Mouse (Mus musculus): ENCODE results near the gene Tmem237. TPM values are rescaled to one million over a fixed set of nuclear protein-coding genes. Genes with fewer than 3 reads are reported as not detected.

The Tmem237 gene
- polyA plus RNA-seq, 1 experiment from 2014 or later = 20.5 TPM

DNA sequence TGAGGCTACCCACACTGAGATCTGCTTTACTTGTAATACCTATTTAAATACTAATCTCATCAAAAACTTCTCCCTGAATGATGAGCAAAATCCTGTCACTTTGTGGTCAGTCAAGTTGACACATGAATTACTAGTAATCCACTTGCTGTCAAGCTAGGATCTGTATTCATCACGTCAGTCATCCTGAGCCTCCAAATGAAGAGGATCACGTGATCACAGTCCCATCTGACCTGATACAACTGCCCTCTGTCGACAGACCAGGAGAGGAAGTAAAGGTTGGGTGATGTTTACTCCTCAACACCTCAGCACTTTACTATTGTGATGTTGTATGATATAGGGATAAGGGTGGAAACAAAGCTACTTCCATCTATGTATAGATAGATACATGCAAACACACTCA, 56.5 kb downstream of the Tmem237 start:
- Histone ChIP-seq H3K9me3 (ENCODE audit: control insufficient read depth, low read length) (no peaks in the 10 kb centered on the region), H3K4me1 (replicated peaks; ENCODE audit: control insufficient read depth, insufficient read depth, low read length) (no peaks in the 10 kb centered on the region), H3K4me3 (ENCODE audit: low read depth, low read length) (no peak overlapping the region), H3K36me3 (ENCODE audit: control insufficient read depth, insufficient read depth, low read length) (no peaks in the 10 kb centered on the region), H3K27ac (ENCODE audit: low read depth, low read length) (no peak overlapping the region), H3K27me3 (replicated peaks; ENCODE audit: control insufficient read depth, insufficient read depth, low read length) (no peaks in the 10 kb centered on the region), H3K9ac (ENCODE audit: low read depth, low read length) (no peak overlapping the region), H3K4me2 (no peak overlapping the region)
- ATAC-seq (replicated peaks; ENCODE audit: low FRiP score) = no peak
- WGBS = 56% methylated on average over 3 of the region's 3 CpGs
- DNase-seq (ENCODE audit: low spot score) = no peak

DNA sequence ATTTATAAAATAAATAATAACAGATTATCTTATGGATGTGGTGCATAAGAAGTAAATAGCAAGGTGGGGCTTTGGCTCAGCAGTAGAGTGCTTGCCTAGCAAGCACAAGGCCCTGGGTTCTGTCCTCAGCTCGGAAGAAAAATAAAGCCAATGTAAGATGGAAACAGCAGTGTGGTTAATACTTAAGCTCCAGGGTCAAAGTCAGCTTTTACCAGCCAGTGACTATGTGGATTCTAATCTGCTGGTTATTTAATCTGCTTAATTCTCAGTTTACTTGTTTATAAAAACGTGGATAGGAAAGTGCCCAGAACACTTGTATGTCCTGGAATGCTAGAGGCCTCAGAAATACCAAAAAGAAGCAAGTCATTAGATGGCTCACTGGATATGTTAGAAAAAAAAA, 63.3 kb downstream of the Tmem237 start:
- Histone ChIP-seq H3K27ac (ENCODE audit: low read depth, low read length) (no peak overlapping the region), H3K27me3 (replicated peaks; ENCODE audit: control insufficient read depth, insufficient read depth, low read length) (no peaks in the 10 kb centered on the region), H3K4me3 (ENCODE audit: low read depth, low read length) (no peak overlapping the region), H3K9me3 (ENCODE audit: control insufficient read depth, low read length) (no peaks in the 10 kb centered on the region), H3K4me1 (replicated peaks; ENCODE audit: control insufficient read depth, insufficient read depth, low read length) (no peaks in the 10 kb centered on the region), H3K4me2 (no peak overlapping the region), H3K9ac (ENCODE audit: low read depth, low read length) (no peak overlapping the region), H3K36me3 (ENCODE audit: control insufficient read depth, insufficient read depth, low read length) (no peaks in the 10 kb centered on the region)
- DNase-seq (ENCODE audit: low spot score) (no peak), ATAC-seq (replicated peaks; ENCODE audit: low FRiP score) (no peak)
- WGBS = 65% methylated on average over 2 of the region's 2 CpGs

DNA sequence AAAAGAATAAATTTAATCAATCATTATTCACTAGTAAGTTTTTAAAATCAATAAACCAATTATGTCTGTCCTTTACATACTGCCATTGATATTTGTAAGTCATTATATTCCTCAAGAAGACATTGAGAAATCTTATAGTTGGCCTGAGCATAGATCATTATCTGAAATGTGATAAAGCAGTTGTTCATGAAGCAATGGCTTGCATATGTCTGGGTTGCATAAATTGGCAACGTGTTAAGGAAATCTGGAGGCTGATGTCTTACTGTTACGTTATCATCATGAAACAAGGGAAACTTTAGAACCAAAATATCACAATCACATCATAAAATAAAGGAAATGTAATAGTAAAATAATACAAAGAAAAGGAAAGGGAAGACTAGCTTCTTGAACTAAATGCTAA, 68.9 kb downstream of the Tmem237 start:
- no peak overlapping the region for H3K9ac ChIP-seq (ENCODE audit: low read depth, low read length)
- no peak for ATAC-seq (replicated peaks; ENCODE audit: low FRiP score)
- no peaks in the 10 kb centered on the region for H3K4me1 ChIP-seq (replicated peaks; ENCODE audit: control insufficient read depth, insufficient read depth, low read length)
- no peak for DNase-seq (ENCODE audit: low spot score)
- 59% methylated on average over 2 of the region's 2 CpGs for WGBS
- H3K4me2 ChIP-seq = no peak overlapping the region
- no peaks in the 10 kb centered on the region for H3K9me3 ChIP-seq (ENCODE audit: control insufficient read depth, low read length)
- no peak overlapping the region for H3K27ac ChIP-seq (ENCODE audit: low read depth, low read length)
- H3K4me3 ChIP-seq (ENCODE audit: low read depth, low read length) = no peak overlapping the region
- no peaks in the 10 kb centered on the region for H3K27me3 ChIP-seq (replicated peaks; ENCODE audit: control insufficient read depth, insufficient read depth, low read length)
- no peaks in the 10 kb centered on the region for H3K36me3 ChIP-seq (ENCODE audit: control insufficient read depth, insufficient read depth, low read length)

Other genes with a start within 250 kb of the Tmem237 start
- gene Trak2, start 147.0 kb downstream of the Tmem237 start, polyA plus RNA-seq (2014; fragmentation: Nextera tagmentation; extraction: Ambion mirVana) = 24.0 and 26.1 TPM in 2 replicates
- 28.0 and 35.7 TPM in 2 replicates for gene Stradb, start 146.9 kb downstream of the Tmem237 start, polyA plus RNA-seq (2014; fragmentation: Nextera tagmentation; extraction: Ambion mirVana)
- not detected in 2 replicates for gene C2cd6, start 25.5 kb downstream of the Tmem237 start, polyA plus RNA-seq (2014; fragmentation: Nextera tagmentation; extraction: Ambion mirVana)
- gene Mpp4, start 43.0 kb upstream of the Tmem237 start, polyA plus RNA-seq (2014; fragmentation: Nextera tagmentation; extraction: Ambion mirVana) = 0.47 and 0.52 TPM in 2 replicates
- gene Als2, start 116.8 kb upstream of the Tmem237 start, polyA plus RNA-seq (2014; fragmentation: Nextera tagmentation; extraction: Ambion mirVana) = 13.1 and 13.9 TPM in 2 replicates
- gene Cdk15, start 136.5 kb upstream of the Tmem237 start, polyA plus RNA-seq (2014; fragmentation: Nextera tagmentation; extraction: Ambion mirVana) = 0.21 TPM in 1 of 2 replicates, not detected in the other